Mouse (Mus musculus) spleen, postnatal 36 days (tissue): ENCODE results near the gene Itgb1.

ENCODE experiments used
- DNase-seq, 2 experiments: peaks; one replicate each; pipeline ENCODE4 v3.0.0; 2022; ENCODE audit warnings: low spot score in 2 of 2, mixed read lengths in 1 of 2

Gene Itgb1

DNA sequence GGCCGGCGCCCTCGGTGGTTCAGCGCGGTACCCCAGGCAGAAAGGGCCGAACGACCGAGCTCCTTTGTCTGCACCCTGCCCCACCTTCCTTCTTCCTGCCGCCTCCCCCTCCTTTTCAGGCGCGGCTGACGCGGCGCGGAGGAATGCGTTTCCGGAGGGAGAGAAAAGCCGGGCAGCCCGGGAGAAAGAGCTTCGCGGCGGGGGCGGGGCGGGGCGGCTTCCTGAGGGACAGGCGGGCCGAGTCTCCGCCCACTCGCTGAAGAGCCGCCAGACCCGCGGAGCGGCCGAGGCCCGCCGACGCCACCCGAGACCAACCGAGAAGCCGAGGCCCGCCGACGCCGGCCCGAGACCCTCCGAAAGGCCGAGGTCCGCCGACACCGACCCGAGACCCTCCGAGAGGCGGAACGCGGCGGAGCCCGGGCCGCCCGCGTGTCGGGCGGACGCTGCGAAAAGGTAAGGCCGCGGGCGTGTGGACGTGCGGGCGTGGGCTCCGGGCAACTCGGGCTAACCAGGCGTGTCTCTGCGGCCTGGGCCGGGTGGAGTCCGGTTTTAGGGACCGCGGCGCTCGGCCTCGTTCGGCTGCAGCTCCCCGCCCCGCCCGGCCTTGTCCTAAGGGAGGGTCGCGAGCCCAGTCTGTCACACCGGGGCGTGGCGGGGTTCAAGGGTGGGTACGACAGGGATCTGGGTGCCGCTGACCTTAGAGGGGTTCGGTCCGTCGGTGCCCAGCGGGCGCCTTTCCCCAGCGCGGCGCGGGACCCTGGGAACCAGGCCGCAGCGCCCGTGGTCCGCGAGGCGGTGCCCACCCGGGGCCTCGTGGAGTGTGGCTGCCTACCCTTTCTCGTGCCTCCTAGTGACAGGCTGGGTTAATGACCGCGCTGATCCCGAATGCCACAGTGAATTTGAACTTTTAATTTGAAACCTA, at the start of gene Itgb1:
Gene Itgb1 (plus strand): TSS at position 148 of the 922 bp plus-strand sequence.
- peak; percentile 74 to 81 for DNase-seq

DNA sequence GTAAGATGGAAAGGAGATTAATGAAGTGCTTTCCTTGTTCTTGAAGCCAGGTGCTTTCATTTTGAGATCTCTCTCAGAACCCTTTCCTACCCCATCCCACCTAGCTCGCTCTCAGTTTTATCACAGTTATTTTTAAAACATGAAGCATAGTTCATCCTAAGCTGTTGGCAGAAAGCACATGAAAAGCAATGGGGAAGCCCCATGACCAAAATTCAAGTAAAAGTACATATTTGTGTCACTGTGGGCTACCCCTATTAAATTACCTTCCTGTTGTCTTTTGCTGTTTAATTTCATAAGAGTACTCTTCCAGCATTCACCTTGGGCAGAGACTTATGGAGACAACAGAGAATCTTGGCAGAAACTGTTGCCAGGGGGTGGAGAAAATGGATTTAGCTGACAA, 42.4 kb upstream of the Itgb1 start:
- no peak for DNase-seq

DNA sequence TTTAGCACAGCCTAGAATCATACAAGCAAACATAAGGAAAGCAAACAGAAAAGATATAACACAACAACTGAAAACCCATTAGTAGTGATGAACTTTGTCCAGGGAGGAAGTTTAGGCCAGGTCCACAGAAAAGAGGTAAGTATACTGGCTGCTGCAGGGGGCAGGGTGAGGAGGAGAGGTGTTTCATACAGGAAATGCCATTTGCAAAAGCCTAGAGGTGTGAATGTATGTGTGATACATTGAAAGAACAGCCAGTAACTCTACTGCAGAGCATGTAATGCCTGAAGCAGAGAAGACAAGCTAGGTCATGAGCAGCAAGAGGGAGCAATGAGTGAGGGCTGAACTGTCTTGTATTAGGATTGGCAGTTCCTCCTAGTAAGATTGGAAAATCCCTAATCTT, 40.0 kb upstream of the Itgb1 start:
- no peak for DNase-seq

DNA sequence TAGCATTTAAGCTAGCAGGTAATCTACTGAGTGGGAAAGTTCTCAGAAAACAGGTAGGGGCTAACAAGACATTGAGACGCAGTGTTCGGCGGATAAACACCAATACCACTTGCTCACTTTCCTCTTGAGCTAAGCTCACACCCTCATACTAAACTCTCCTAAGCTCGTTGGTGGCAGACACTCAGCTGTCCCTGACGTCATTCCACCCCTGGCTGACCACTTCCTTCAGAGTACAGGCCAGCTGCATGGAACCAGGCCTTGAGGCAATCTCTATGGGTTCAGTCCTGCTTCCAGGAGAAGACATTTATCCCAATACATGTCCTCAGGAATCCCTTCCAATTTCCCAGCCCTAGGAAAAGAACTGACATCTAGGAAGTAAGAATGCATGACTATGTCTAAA, 39.0 kb upstream of the Itgb1 start:
- DNase-seq, result no peak

DNA sequence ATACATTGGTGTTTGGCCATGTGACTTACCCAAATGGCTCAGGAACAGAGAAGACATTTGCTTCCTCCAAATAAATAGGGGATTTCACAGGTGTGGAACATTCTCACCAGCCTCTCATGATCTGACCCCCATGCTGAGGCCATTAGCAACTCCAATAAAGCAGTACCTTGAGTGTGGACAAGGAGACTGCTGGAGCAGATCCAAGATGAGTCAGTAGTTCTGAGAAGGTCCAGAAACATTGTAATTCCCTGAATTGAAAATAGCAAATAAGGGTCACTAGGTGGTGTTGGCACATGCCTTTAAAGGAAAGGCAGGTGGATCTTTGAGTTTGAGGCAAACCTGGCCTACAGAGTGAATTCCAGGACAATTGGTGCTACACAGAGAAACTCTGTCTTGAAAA, 37.4 kb upstream of the Itgb1 start:
- DNase-seq, result no peak

DNA sequence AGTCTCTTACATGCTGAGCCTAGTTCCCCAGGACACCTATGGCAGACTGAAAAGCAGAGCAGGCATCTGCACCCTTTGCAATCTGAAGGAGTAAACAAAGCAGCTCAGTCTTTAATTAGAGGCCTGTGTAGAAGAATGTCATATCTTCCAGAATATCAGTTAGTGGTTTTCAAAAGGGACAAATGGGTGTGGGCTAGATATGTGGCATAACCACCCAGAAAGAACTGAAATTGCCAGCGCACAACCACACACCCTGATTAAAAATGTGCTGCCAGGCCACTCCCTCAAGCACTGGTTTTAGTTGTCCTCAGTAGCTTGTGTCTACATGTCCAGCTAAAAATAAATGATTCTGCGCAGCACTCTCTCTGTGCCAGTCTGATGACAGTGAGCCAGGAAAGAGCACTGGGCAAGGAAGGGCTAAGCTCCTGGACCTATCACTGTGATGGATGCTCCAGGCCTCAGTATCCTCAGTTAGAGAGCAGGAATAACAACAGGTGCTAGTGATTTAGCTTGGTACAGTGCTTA, 35.1 kb upstream of the Itgb1 start:
- no peak for DNase-seq

DNA sequence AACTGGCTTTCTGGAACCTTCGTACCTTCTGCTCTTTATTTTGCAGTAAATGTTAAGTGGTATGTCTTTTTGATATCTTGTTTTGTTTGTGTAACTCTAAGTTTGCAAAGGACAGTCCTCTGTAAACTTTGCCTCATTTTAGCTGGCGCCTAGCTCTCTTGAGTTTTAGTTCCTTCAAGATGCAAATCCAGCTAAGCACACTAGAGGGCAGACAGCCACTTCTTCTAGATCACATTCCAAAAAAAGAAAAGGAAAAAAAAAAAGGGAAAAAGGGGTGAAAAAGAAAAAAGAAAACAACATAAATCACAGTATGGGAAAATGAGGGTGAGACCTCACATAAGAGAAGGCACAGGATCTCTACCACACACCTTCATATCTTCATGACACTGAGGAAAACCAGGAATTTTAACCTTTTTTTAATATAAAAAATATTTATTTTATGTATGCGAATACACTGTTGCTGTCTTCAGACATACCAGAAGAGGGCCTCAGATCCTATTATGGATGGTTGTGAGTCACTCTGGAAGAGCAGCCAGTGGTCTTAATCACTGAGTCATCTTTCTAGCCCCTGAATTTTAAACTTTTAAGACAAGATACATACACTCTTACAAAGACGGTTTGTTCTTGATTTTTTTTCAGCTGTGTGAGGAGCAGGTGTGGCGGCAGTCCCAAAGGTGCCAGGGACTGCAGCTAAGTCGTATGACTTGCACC, 32.9 kb upstream of the Itgb1 start:
- DNase-seq, result no peak

DNA sequence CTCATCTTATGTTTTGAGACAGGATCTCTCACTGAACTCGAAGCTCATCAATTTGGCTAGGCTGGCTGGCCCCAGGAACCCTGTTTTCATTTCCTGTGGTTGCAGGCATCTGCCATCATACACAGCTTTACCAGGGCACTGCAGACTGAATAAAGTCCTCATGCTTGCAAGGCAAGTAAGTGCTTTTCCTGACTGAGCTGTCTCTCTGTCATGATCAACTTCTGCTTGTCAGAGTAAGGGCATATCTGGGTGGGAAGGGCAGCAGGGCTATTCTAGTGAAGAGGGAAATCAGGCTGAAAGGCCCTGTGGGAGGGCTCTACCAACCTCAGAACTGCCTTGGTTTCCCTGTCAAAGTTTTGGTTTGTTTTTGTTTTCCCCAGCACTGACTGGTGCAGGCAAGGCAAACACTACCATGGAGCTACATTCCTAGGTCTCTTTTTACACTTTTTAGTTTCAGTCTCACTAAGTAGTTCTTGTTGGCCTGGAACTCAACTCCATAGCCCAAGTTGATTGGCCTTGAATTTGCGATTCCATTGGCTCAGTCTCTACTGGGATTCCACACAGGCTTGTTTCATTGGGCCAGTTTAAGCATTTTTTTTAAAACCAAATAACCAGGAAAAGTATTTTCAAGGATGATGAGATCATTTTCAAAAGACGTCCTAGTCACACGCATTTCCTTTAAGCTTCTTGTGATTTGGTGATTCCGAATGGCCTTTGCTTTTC, 31.7 kb upstream of the Itgb1 start:
- no peak for DNase-seq

DNA sequence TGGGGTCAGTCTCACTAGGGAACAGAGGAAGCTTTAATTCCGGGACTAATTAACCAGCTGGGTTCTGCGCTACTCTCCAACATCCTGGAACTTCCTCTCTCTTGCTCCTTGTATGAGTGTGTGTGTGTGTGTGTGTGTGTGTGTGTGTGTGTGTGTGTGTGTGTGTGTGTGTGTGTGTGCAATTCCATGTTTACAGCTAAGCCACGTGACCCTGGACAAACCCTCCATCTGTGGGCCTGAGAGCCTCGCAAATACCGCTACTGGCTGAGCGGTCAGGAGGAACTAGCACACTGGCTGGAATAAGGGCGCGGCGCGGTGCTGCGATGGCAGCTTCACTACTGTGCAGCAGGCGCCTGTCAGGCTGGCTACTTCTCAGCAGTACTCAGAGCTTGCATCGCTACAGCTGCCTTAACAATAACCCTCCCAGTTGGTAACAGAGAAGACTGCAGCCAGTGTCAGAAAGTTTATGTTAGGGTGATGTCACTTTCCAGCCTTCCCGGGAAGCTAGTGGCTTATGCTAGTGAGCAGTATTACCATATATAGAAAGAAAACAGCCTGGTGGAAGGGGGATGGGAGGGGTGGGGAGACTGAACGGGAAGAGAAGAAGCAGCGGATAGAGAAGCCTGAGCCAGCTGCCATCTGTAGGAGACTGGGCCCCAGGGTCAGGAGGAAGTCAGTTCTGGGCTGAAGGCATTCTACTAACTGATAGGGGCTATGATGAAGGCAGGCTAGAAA, 30.9 kb upstream of the Itgb1 start:
- peak; percentile 44 to 51 for DNase-seq

DNA sequence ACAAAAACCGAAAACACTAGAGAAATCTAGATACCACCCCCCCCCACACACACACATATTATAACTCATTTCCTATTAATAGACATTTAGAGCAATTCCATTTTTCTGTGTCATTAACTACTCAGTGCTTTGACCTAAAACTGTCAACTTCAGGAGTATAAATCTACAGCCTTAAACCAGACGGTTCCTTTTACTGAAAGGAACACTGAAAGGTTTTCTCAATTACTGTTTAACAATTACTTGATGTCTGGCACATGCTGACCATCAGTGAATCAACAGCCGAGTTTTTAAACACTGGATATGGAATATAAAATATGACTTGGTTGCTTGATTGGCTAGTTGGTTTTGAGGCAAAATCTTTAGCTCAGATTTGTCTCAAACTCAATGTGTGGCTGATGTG, 23.3 kb upstream of the Itgb1 start:
- no peak for DNase-seq

DNA sequence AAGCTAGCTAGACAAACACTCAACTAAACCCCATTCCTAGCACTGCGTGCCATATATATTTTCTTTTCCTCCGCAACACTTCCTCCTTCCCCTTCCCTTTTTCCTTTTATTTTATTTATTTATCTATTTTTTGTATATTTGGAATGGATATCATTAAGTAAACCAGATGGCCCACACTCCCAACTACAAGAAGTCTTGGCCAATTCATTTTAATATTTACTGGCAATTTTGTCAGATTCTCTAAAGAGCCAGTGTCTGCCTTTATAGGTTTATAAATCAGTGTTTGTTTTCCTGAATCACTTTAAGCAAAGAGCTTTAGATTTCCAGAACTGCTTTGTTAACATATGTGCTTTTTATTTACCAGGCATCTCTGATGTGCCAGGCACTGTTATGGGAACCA, 22.8 kb upstream of the Itgb1 start:
- no peak for DNase-seq

DNA sequence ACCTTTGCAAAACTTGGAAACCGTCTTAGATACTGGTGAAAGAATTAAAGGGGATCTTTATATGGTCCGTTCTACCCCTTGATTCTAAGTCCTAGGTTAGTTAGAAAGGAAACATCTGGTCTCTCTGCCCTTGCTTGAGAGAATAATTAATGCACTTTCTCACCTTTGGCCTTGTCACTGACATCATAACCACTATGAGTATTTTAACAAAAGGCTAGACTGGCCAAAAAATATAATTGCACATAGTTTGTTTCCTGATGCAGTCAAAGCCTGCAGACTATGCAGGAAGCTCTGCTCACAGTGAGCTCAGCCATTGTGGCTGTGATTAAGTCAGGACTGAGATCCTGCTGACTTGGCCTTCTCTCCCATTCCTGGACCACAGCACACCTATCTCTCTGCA, 22.3 kb upstream of the Itgb1 start:
- DNase-seq, result no peak

DNA sequence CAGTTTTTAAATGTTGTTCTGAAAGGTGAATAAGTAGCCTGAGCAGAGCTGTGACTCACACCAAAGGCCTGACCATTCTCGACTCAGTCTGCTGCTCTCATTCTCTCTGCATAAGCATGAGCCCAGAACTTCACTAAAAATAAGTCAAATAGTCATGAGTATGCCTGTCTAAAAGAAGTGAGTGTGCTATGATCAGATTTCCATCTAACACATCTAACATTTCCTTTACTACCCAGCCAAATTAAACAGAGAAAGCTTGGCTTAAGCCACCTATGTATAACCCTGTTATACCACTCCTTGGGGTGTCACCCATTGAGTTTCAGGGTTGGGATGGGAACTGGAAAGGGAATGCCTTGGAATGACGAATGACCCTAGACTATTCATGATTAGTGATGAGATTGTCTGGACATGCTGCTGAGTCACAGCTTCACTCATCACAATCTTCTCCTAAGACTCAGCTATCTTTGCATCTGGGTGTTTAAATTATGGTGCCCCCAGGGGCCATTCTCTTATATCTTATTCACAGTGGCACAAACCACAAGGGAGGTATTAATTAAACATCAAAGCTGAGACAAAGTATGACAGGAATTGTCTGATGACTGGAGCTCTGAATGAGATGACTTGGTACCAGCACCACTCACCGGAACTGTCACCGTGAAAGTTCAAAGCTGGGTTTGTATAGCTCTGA, 18.7 kb upstream of the Itgb1 start:
- no peak for DNase-seq

DNA sequence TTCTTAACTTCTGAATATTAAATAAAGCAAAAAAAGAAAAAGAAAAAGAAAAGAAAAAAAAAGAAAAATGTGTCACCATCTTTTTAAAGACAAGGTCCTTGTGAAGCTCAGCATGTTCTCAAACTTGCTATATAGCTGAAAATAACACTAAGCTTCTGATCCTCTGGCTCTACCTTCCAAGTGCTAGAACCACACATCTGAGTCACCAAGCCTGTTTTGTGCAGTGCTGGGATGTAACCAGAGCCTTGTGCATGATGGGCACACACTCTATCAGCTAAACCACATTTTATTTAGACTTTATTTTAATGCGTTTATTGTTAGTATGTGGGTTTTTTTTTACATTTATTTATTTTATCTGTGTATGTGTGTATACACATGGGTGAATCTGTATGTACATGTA, 13.6 kb upstream of the Itgb1 start:
- DNase-seq, result no peak

DNA sequence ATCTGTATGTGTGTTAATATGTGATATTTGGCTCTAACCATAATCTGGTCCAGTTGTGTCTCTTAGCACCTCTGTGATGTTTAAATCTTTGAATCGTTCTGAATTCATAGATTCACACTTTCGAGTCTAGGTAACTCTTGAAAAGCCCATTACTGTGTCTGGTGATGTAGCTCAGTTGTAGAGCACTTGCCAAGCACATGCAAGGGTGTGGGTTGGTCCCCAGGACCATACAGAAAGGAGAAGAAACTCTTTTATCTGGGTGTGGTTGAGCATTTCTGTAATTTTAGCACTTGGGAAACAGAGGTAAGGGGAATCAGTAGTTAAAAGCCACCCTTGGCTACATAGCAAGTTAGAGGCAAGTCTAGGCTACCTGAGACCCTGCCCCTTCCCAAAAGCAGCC, 13.0 kb upstream of the Itgb1 start:
- DNase-seq, result no peak

DNA sequence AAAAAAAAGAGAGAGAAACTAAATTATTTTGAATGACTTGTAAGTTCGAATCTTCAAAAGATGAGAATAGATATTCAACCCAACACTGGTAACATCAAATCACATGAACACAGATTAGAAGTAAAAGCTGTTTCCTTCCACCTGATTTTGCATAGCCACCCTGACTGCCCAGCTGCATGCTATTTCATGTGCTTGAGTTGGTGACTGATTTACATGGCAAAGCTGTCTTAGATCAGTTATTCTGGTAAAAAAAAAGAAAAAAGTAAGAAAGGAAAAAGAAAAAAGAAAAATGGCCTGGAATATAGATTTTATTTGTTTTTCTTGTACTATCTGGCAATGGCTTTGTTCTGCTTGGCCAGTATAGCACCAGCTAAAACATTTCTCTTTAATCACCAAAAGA, 12.5 kb upstream of the Itgb1 start:
- no peak for DNase-seq

DNA sequence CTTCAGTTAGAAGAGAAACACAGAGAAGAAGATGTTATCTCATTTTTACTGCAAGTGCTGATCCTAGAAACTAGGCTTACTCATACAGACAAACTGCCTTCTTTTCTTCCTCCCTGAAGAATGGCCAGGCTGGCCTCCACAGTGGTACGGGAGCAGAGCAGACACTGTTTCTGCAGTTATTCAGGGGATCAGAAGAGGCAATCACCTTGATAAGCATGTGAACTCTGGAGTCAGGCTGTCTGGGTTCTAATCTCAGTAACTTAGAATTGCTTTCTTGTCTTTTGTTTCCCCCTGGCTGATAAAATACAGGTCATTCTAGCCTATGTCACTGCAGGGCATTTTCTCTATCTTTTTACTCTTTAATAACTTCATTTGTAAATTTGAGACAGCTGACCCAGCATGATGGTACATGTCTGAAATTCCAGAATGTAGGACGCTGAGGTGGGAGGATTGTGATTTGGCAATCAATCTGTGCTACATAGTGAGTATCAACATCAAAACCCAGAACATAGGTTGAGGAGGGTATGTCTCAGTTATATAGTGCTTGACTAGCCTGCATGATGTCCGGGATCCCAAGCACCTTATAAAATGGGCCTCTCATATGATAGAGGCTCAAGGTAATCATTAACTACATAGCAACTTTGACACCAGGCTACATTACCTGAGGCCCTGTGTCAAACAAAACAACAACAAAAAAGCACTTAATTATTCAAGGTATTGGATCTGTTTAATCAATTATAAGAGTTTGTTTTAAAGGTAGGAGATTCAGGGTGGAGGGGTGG, 9.4 kb upstream of the Itgb1 start:
- no peak for DNase-seq

DNA sequence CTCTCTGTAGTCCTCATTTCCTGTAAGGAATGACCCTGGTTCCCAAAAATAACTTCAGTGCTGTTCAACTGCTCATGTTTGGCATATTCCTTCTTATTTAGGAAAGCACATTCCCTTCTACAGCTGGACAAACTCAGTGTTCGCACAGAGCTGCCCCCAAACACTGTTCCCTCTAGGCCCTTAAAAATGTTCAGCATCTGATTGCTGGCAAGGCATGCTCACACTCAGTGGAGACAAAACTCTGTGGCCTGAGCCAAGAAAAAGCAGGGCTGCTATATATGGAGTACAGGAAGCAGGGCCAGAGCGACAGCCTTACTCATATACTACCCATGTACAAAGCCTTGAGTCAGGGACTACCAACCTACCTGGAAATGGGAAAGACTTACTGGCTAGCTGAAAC, 5.5 kb upstream of the Itgb1 start:
- no peak for DNase-seq

DNA sequence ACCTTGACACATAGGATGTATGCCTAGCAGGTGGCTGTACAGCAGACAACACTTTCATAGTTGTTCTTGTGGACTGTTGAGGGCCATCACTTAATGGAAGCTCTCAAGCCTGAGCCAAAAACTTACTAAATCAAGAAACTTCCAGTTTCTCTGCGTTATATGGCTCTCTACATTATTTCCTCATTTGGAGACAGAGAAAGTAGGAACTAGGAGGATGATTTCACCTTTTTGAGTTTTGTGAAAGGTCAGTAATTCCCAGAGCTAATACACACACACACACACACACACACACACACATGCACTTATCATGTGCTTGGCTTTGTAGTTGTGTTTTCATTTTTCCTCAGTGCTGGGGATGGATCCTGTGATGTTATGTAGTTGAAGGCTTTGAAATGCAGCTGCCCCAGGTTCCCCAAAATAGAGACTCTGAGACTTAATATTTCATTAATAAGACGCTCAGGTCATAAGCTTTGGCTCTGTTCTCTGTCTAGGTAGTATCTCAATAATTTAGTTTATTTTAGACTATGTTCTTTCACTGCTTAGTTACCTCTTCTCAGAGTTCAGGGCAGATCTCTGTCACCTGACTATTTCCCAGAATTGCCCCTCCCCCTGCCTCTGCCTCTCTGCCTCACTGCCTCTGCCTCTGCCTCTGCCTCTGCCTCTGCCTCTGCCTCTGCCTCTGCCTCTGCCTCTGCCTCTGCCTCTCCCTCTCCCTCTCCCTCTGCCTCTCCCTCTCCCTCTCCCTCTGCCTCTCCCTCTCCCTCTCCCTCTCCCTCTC, 4.7 kb upstream of the Itgb1 start:
- no peak for DNase-seq
